Mouse (Mus musculus) intestine, embryonic 15.5 days (tissue): ENCODE measurements at regions not wholly inside any gene's neighbourhood (a gene's known extent, or its start where the extent isn't known, plus 50 kb on each side); places are given as distances from the start of the nearest gene placed in this dataset.

Experiments
- ATAC-seq: fragments of 200-750 bp; cut with Nextera tagmentation; 2 replicates; pipeline ENCODE4 v1.8.0; 2017; ENCODE audit warnings: moderate TSS enrichment, moderate library complexity
- H3K27ac ChIP-seq: fragments of 300-500 bp; sonication (generic); 2 replicates; pipeline ENCODE4 v1.5.1; 2015; ENCODE audit warnings: mild to moderate bottlenecking, inconsistent platforms
- H3K27me3 ChIP-seq: fragments of 300-500 bp; sonication (generic); replicated peaks from 2 replicates; pipeline ENCODE4 v1.6.1; 2015; ENCODE audit warnings: inconsistent platforms
- H3K36me3 ChIP-seq: fragments of 300-500 bp; sonication (generic); 2 replicates; pipeline ENCODE4 v1.6.1; 2015; ENCODE audit warnings: inconsistent platforms
- H3K4me1 ChIP-seq: fragments of 300-500 bp; sonication (generic); replicated peaks from 2 replicates; pipeline ENCODE4 v1.6.1; 2015; ENCODE audit warnings: inconsistent platforms
- H3K4me2 ChIP-seq: fragments of 300-500 bp; sonication (generic); replicated peaks from 2 replicates; pipeline ENCODE4 v1.6.1; 2015; ENCODE audit warnings: mild to moderate bottlenecking, inconsistent platforms
- H3K4me3 ChIP-seq: fragments of 300-500 bp; sonication (generic); replicated peaks from 2 replicates; pipeline ENCODE4 v1.5.1; 2015; ENCODE audit warnings: inconsistent platforms
- H3K9ac ChIP-seq: fragments of 300-500 bp; sonication (generic); 2 replicates; pipeline ENCODE4 v1.6.1; 2015; ENCODE audit warnings: inconsistent platforms
- H3K9me3 ChIP-seq: fragments of 300-500 bp; sonication (generic); 2 replicates; pipeline ENCODE4 v1.6.1; 2016; ENCODE audit warnings: inconsistent platforms
- WGBS: fragments of 180-500 bp; shearing (Covaris S2); methylation state at CpG from one replicate; pipeline ENCODE4 v1.1.7; 2015; 5-methylcytosine and 5-hydroxymethylcytosine counted together

GRCm38 (mm10) chr1:35992937-35993336 is 75.3 kb upstream of the Hs6st1 start:
- no peak overlapping the region for H3K4me3 ChIP-seq
- H3K4me2 ChIP-seq = no peak overlapping the region
- no peaks in the 10 kb centered on the region for H3K27me3 ChIP-seq
- H3K9ac ChIP-seq = no peak overlapping the region
- H3K27ac ChIP-seq = no peak overlapping the region
- H3K36me3 ChIP-seq = no peaks in the 10 kb centered on the region
- H3K4me1 ChIP-seq = no peaks in the 10 kb centered on the region
- WGBS = 58% methylated on average over 3 of the region's 3 CpGs
- no peaks in the 10 kb centered on the region for H3K9me3 ChIP-seq
- no peak for ATAC-seq

- ATAC-seq = no peak
- no peaks in the 10 kb centered on the region for H3K36me3 ChIP-seq
- WGBS = 74% methylated on average over 6 of the region's 6 CpGs
Measured at GRCm38 (mm10) chr1:35995691-35996090, 72.5 kb upstream of the Hs6st1 start.

GRCm38 (mm10) chr1:36001319-36001718 is 66.9 kb upstream of the Hs6st1 start:
- Histone ChIP-seq H3K4me1 (no peaks in the 10 kb centered on the region), H3K9me3 (no peaks in the 10 kb centered on the region), H3K9ac (no peak overlapping the region), H3K4me3 (no peak overlapping the region), H3K27ac (no peak overlapping the region), H3K4me2 (no peak overlapping the region), H3K27me3 (no peaks in the 10 kb centered on the region), H3K36me3 (no peaks in the 10 kb centered on the region)
- 87% methylated on average over 5 of the region's 5 CpGs for WGBS
- no peak for ATAC-seq

More at GRCm38 (mm10) chr1:35995691-35996090, 72.5 kb upstream of the Hs6st1 start:
- Histone ChIP-seq H3K4me1 (no peaks in the 10 kb centered on the region), H3K9ac (no peak overlapping the region), H3K27ac (no peak overlapping the region), H3K4me2 (no peak overlapping the region), H3K4me3 (no peak overlapping the region), H3K9me3 (no peaks in the 10 kb centered on the region), H3K27me3 (no peaks in the 10 kb centered on the region)

- no peak overlapping the region for H3K4me3 ChIP-seq
- H3K9me3 ChIP-seq = no peaks in the 10 kb centered on the region
- 66% methylated on average over 1 of the region's 1 CpGs for WGBS
- no peak overlapping the region for H3K4me2 ChIP-seq
- H3K27me3 ChIP-seq = no peaks in the 10 kb centered on the region
- no peak for ATAC-seq
- H3K27ac ChIP-seq = no peak overlapping the region
- H3K4me1 ChIP-seq = no peaks in the 10 kb centered on the region
- H3K9ac ChIP-seq = no peak overlapping the region
- H3K36me3 ChIP-seq = no peaks in the 10 kb centered on the region
Measured at GRCm38 (mm10) chr1:36001821-36002220, 66.4 kb upstream of the Hs6st1 start.

GRCm38 (mm10) chr1:36003592-36003991 is 64.6 kb upstream of the Hs6st1 start:
- H3K9me3 ChIP-seq = no peaks in the 10 kb centered on the region
- H3K36me3 ChIP-seq = no peaks in the 10 kb centered on the region
- H3K9ac ChIP-seq = no peak overlapping the region
- no peak for ATAC-seq
- H3K4me1 ChIP-seq = no peaks in the 10 kb centered on the region
- 41% methylated on average over 9 of the region's 9 CpGs for WGBS
- no peak overlapping the region for H3K4me3 ChIP-seq
- H3K27ac ChIP-seq = no peak overlapping the region
- no peak overlapping the region for H3K4me2 ChIP-seq
- no peaks in the 10 kb centered on the region for H3K27me3 ChIP-seq

GRCm38 (mm10) chr1:36008598-36008997 is 59.6 kb upstream of the Hs6st1 start:
- Histone ChIP-seq H3K27ac (no peak overlapping the region), H3K27me3 (no peaks in the 10 kb centered on the region), H3K9ac (no peak overlapping the region), H3K4me1 (no peaks in the 10 kb centered on the region), H3K4me3 (no peak overlapping the region), H3K4me2 (no peak overlapping the region), H3K36me3 (no peaks in the 10 kb centered on the region), H3K9me3 (no peaks in the 10 kb centered on the region)
- ATAC-seq = no peak
- 81% methylated on average over 6 of the region's 6 CpGs for WGBS

- Histone ChIP-seq H3K4me2 (no peak overlapping the region), H3K9ac (no peak overlapping the region), H3K36me3 (no peaks in the 10 kb centered on the region), H3K4me3 (no peak overlapping the region), H3K9me3 (no peaks in the 10 kb centered on the region), H3K4me1 (no peaks in the 10 kb centered on the region), H3K27ac (no peak overlapping the region), H3K27me3 (no peaks in the 10 kb centered on the region)
- WGBS = 68% methylated on average over 6 of the region's 6 CpGs
- no peak for ATAC-seq
Measured at GRCm38 (mm10) chr1:36009010-36009619, 59.1 kb upstream of the Hs6st1 start.

GRCm38 (mm10) chr1:36010151-36010550 is 58.0 kb upstream of the Hs6st1 start:
- no peak overlapping the region for H3K4me2 ChIP-seq
- no peaks in the 10 kb centered on the region for H3K27me3 ChIP-seq
- H3K4me3 ChIP-seq = no peak overlapping the region
- no peak overlapping the region for H3K9ac ChIP-seq
- 81% methylated on average over 7 of the region's 7 CpGs for WGBS
- no peak for ATAC-seq
- no peak overlapping the region for H3K27ac ChIP-seq
- H3K36me3 ChIP-seq = no peaks in the 10 kb centered on the region
- no peaks in the 10 kb centered on the region for H3K9me3 ChIP-seq
- no peaks in the 10 kb centered on the region for H3K4me1 ChIP-seq

GRCm38 (mm10) chr1:36010834-36011233 is 57.4 kb upstream of the Hs6st1 start:
- Histone ChIP-seq H3K36me3 (no peaks in the 10 kb centered on the region), H3K9me3 (no peaks in the 10 kb centered on the region), H3K4me2 (no peak overlapping the region), H3K27me3 (no peaks in the 10 kb centered on the region), H3K27ac (no peak overlapping the region), H3K4me3 (no peak overlapping the region), H3K9ac (no peak overlapping the region), H3K4me1 (no peaks in the 10 kb centered on the region)
- WGBS = 79% methylated on average over 12 of the region's 12 CpGs
- no peak for ATAC-seq

GRCm38 (mm10) chr1:36012081-36012765 is 56.0 kb upstream of the Hs6st1 start:
- 66% methylated on average over 9 of the region's 9 CpGs for WGBS
- Histone ChIP-seq H3K27ac (no peak overlapping the region), H3K36me3 (no peaks in the 10 kb centered on the region), H3K27me3 (no peaks in the 10 kb centered on the region), H3K9ac (no peak overlapping the region), H3K4me2 (no peak overlapping the region), H3K9me3 (no peaks in the 10 kb centered on the region), H3K4me3 (no peak overlapping the region), H3K4me1 (peaks cover 6% of the 10 kb centered on the region)
- no peak for ATAC-seq

- WGBS = 38% methylated on average over 11 of the region's 11 CpGs
- no peak overlapping the region for H3K9ac ChIP-seq
- no peaks in the 10 kb centered on the region for H3K9me3 ChIP-seq
- 0 out of 2 replicates have a peak overlapping the region, but pooled peaks have one; percentile 26 for H3K4me2 ChIP-seq
- no peaks in the 10 kb centered on the region for H3K36me3 ChIP-seq
- H3K27ac ChIP-seq = no peak overlapping the region
- ATAC-seq = 0 out of 2 replicates have a peak, but pooled peaks have one; percentile 56
- no peaks in the 10 kb centered on the region for H3K27me3 ChIP-seq
- H3K4me3 ChIP-seq = no peak overlapping the region
- H3K4me1 ChIP-seq = peaks cover 7% of the 10 kb centered on the region
Measured at GRCm38 (mm10) chr1:36013823-36014341, 54.3 kb upstream of the Hs6st1 start.

- Histone ChIP-seq H3K9ac (no peak overlapping the region), H3K9me3 (no peaks in the 10 kb centered on the region), H3K36me3 (no peaks in the 10 kb centered on the region), H3K27ac (no peak overlapping the region), H3K4me2 (no peak overlapping the region), H3K4me1 (peaks cover 7% of the 10 kb centered on the region), H3K4me3 (no peak overlapping the region), H3K27me3 (no peaks in the 10 kb centered on the region)
- WGBS = 73% methylated on average over 7 of the region's 7 CpGs
- 0 out of 2 replicates have a peak, but pooled peaks have one; percentile 15 for ATAC-seq
Measured at GRCm38 (mm10) chr1:36014372-36014771, 53.8 kb upstream of the Hs6st1 start.

- Histone ChIP-seq H3K9ac (no peak overlapping the region), H3K4me2 (no peak overlapping the region), H3K4me3 (no peak overlapping the region), H3K27me3 (no peaks in the 10 kb centered on the region), H3K4me1 (peaks cover 7% of the 10 kb centered on the region), H3K27ac (no peak overlapping the region), H3K9me3 (no peaks in the 10 kb centered on the region), H3K36me3 (no peaks in the 10 kb centered on the region)
- no peak for ATAC-seq
- WGBS = 92% methylated on average over 5 of the region's 5 CpGs
Measured at GRCm38 (mm10) chr1:36015210-36015609, 53.0 kb upstream of the Hs6st1 start.
